Mouse (Mus musculus) urinary bladder, adult 18-20 months (tissue): ENCODE data around the gene Kpna4.

Experiments used
- DNase-seq, 2 experiments: peaks; one replicate each; pipeline ENCODE4 v3.0.0; 2022; ENCODE audit warnings: low spot score in 2 of 2, mixed read lengths in 2 of 2

Kpna4 gene

DNA sequence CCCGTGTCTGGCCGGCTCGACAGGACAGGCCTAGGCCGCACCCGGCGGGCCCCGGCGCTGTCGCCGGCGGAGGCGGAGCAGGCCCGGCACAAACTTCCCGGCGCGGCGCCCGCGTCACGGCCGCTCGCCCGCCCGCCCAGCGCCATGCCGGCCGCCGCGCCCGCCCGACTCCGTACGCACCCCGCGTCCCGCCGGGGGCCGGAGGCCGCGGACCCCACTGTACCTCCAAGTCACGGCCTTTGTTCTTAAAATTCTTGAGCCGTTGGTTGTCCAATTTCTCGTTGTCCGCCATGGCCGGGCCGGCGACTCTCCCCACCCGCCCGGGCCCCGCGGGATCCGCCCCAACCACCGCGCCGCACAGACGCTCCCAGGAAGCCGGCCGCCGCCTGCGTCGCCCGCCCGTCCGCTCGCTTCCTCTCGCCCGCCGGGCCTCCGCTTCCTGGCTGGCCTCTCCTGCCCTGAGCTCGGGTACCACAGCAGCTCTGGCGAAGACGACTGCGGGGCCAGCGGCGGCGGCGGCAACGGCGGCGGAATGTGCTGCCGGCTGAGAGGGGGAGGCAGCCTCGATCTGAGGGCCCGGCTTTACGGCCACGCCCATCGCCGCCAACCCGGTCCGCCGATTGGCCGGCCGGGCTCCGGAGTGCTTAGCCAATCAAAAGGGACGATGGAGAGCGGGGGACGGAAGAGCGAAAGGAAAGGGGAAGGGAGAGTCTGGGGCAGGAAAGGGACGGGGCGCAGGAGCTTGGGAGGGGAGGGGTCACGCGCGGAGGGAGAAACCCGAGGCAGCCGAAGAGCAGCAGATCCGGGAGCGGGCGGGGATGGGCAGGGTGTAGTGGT is at the start of gene Kpna4:
Gene Kpna4, minus strand, starts transcription at position 605 of the 837 bp plus-strand sequence.
- peak; percentile 85 to 92 for DNase-seq

DNA sequence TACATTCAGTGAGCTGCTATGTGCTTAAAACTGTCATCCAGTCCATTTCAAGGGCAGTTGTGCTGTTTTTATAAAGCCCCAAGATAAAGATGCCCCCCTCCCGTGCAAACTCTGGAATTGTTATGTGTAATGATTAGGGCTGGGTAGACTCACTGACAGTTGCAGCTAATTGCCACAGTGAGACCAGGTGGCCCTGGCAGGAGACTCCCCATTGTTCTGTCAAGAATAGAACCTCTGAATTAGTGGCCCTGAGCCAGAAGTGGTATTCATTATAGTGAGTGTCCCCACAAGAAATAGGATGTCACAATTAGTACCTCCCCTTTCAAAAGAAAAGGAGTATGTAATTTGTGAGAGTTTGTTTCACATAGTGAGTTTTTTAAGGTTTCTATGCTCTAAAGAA is 48.3 kb upstream of the Kpna4 start:
- DNase-seq: no peak

DNA sequence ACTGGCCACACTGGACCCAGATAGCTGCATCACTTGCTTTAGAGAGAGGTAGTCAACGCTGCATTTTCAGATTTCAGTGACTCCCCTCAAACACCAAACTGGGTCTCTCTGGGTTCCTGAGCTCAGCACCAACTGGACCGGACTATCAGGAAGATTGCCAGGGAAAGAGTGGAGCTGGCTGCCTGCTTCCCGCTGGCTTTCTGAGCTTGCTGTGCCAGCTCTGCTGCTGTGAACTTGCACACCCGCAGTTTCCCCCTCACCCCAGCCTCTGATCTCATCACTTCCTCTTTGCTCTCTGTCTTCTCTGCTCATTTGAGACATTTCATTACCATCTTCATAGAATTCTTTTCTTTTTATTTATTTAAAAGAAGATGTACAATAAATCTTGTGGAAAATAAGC is 44.2 kb upstream of the Kpna4 start:
- DNase-seq: no peak

DNA sequence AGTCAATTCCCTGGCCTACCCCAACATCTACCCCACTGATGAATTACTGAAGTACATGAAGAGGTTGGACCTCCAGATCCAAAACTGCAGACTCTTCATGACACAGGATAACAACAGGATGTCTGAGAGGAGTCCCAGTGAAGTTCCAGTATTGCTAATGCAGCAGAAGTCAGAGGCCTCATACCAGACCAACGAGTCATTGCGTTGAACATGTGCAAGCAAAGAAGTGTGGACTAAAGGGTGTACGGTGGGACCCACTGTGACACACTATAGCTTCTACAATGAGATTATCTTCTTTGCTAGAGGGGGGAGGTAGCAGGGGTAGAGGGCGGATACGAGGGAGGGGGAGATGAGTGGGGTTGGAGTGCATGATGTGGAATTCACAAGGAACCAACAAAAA is 42.9 kb upstream of the Kpna4 start:
- no peak for DNase-seq

DNA sequence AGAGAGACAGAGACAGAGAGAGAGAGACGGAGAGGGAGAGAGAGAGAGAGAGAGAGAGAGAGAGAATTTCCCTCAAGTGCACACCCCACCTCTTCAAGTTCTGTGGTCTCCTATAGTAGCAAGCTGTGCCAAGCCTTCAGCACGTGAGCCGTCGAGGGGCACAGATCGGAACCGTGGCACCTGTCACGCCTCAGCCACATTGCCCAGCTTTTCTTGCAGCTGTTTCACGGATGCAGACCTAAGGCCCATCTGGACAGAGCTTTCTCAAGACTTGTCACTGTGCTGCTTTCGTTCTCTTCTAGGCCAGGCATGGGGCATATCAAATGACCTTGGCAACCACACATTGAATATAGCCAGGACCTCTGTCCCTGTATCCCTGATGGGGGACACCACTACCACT is 41.8 kb upstream of the Kpna4 start:
- DNase-seq: no peak

DNA sequence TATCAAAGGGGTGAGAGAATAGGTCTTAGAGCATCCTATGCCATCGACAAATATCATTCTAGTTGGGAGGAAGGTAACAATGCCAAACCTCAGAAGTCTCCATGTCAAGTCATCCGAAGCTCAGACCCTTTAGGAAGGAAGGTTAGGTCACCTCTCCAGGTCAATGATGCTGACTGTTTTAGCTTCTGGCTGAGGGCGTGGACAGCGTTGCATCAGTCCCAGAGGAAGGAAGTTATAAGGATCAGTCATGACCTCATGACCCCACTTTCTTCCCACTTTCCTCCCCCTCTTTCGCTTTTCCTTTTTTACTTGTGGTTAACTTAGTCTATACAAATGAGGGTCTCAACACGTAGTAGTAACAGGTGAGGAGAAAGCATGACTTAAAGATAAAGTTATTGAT is 36.1 kb upstream of the Kpna4 start:
- DNase-seq: no peak

DNA sequence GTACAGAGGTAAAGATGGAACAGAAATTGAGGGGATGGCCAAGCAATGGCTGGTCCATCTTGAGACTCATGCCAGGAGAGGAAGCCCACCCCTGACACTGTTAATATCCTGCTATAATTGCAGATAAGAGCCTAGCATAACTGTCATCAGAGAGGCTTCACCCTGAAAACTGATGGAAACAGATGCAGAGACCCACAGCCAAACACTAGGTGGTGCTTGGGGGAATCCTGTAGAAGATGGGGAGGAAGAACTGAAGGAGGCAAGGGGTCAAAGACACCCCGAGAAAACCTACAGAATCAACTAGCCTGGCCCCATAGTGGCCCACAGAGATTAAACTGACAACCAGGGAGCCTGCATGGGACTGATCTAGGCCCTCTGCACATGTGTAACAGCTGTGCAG is 33.5 kb upstream of the Kpna4 start:
- DNase-seq: no peak

DNA sequence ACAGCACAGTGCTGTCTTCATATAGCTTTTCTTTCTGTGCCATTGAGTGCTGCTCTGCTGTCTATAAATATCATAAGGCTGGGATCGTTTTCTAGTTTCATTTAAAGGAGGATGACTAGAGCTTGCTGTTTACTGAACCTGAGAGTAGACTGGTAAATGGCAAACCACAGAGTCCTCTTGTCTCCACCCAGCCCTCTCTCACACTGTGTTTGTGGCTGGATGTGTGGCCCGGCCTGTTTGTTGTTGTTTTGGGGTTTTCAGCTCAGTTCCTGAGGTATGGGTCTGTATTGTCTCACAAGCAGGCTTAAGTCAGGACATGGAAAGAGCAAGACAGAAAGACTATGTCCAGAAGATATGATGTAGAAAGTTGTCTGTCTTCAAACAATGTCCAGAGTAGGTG is 32.6 kb upstream of the Kpna4 start:
- no peak for DNase-seq

DNA sequence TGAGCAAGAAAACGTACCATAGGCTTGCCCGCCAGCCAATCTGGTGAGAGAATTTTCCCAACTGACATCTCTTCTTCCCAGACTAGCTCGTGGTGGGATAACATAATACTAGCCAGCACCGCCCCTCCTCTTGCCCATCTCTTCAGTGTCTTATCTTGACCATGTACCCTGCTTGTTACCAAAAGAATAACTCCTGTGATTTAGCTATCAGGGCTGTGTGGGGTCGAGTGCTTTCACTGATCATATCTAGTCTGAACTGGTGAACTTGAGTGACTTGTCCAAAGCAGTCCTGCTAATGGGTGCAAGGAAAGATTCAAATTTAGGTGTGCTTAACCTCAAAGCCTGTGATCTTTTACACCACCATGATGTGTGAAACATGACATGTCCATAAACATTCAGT is 31.0 kb upstream of the Kpna4 start:
- DNase-seq: no peak

DNA sequence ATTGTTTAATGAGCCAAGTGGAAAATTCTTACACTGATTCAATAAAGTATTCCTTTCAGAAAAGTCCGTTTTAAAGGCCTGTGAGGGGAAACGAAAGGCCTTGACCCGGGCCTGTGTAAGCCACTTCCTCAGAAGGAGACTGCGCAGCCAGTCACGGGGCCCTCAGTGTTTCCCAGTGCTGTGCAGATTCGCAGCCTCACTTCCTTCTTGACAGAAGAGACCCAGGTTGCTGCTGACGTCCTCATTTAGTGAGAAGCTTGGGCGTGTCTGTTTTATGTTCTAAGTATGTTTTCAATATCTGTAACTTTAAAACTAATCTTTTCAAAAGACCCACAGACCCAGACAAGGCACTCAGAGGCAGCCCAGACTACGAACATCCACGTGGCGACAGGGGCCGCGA is 29.6 kb upstream of the Kpna4 start:
- DNase-seq: peak in 1 of 2 experiments; percentile 18

DNA sequence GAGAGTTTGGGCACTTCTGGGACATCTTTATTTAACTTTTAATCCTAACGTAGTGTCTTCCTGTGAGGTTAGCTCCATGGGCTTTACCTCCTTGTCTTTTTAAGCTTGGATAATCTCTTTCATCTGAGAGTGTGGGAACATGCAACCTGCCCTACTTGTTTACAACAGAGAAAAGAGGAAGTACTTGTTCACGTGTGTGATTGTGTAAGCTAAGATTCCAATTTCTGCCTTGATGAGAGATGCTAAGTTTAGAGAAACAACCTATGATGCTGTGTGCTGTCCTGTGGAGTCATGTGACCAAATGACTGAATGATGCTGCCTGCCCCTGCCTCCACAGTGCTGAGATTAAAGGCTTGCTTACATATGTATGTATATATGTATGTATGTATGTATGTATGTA is 27.8 kb upstream of the Kpna4 start:
- no peak for DNase-seq

DNA sequence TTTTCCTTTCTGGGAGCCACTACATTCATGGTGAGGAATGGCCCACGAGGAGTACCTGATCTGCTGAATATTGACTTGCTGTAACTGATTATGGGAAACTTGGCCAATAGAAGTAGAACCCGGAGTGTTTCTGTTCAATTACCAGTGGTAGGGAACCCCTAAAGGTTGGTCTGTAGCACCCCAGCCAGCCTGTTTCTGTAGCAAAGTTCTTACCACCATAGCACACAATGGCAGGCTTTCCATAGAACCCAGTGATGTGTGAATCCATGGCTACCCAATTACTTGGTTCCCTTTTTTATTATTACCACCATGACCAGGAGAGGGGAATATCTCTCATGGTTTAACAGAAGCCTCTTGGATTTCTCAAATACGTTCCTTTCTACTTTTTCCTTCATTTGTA is 24.0 kb upstream of the Kpna4 start:
- DNase-seq: no peak

DNA sequence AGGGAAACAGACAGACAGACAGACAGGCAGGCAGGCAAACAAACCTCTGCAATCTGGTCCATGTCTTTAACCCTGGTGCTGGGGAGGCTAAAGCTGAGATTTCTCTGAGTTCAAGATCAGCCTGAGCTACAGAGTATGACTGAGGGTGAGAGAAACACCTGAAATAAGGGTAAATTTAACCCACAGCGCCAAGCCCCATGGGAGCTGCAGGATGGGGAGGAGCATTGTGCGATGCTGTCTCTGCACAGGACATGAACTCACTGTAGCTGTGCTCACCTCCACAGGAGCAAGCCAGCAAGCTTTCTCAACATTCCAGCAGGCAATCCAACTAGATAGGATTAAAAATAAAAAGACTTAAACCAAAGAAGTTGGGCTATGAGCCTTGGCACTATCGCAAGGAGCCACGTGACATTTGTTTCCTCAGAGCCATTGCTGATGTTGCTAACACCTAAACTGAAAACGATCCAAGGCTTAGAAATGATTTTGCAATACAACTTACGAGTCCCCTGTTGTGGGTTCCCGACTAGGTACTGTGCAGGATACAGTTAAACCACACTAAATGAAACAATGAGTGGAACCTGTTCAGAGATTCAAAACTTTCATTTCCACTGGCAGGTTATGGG is 15.6 kb upstream of the Kpna4 start:
- no peak for DNase-seq

DNA sequence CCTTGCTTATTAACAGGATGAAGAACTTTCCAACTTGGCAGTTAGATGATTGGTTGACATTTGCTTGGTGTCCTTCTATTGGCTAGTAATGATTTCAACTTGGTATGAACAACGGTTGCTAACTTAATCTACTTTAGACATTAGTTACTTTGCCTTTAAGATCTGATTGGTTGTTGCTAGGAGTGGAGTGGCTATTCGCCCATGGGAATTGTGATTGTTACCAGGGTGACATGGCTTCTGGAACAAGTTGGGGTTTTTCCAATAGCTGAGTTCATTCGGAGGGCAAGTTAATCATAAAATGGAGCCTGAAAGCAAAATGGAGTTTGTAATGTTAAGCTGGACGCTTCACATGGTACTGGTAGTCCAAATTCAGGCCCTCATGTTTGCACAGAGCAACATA is 13.9 kb upstream of the Kpna4 start:
- DNase-seq: no peak

DNA sequence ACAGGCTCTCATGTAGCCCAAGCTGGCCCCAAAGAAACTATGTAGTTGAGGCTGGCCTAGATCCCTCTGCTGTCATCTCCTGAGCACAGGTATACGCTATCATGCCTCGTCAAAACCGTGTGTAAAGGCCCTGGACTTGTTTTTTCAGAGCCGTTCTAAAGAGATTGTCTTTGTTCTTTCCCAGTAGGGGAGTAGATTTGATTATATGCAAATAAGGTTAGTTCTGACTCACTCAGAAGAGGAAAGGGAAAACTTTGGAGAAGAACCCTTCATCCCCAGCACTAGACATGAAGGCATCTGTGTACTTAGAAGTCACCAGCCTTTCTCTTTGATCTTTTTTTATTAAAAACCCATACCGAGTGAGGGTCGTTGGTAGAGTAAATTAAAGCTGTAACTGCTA is 9.1 kb upstream of the Kpna4 start:
- no peak for DNase-seq

DNA sequence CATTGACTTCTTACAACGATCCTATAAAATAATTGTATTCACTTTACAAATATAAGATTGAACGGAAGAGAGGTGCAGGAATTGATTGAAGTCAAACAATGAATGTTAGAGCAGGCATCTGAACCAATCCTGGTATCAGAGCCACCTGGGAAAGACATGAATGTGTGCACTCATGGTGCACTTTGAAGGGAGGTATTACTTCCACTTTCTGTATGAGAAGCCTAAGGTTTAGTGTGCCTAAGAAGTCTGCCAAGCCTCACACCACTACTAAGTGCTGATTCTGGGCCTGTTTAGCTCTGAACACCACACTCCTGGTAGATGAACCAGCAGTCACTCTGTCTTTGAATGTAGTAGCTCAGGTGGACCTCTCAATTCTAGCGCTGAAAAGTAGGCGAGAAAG is 4.1 kb upstream of the Kpna4 start:
- no peak for DNase-seq

DNA sequence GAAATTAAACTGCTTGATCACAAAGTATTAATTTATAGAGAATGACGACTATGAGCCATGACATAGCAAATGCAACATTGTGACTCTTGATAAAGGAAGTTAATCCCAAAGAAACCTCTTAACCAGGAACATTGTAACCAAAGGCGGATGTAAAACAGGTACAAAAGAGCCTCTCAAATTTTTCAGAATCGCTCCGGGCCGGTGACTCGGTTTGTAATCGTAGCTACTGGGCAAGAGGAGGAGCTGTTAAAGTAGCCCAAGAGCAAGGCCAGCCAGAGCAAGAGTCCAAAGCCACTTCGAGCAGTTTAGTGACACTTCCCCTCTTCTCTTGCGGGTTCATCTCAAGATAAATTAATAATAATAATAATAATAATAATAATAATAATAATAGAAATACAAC is 780 bp upstream of the Kpna4 start:
- no peak for DNase-seq

DNA sequence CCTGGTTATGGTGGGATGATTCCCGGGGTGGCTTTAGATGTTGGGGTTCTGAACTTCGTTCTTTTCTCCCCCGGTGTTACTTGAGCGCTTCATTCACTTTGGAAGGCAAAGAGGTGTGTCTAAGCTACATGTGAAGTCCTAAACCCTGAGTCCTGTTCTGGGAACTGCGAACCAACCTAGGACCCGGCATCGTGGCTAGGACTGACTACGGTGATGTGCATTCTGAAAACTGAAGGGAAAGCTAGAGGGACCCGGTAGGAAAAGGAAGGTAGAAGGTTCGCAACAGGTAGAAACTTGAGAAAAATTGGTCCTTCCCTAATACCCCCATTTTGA is 399 bp upstream of the Kpna4 start:
- no peak for DNase-seq

DNA sequence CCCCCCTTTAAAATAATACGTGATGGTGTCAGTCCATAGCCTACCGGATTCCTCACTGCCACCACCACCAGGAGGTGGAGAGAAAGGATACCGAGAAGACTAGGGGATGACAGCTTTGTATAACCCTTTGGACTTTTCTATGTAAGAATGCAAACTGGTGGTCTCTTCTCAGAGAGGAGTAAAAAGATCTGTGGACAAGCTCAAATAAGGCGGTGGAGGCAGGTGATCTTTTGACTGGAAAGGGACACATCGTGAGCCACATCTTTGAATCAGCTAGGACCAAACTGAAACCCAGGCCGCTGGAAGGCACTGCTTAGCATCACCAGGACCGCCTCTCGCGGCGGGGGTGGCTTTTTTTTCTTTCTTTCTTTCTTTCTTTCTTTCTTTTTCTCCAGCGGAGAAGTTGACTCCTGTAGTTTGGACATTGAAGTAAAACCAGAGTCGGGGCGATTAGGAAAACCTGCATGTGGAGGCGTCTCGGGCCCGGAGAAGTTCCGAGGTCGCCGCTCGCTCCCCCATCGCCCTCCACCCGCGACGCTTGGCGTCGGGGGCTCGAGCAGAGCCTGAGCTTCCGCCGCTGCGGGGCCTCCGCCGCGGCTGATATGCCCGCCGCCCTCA is 913 bp downstream of the Kpna4 start:
- DNase-seq: no peak

DNA sequence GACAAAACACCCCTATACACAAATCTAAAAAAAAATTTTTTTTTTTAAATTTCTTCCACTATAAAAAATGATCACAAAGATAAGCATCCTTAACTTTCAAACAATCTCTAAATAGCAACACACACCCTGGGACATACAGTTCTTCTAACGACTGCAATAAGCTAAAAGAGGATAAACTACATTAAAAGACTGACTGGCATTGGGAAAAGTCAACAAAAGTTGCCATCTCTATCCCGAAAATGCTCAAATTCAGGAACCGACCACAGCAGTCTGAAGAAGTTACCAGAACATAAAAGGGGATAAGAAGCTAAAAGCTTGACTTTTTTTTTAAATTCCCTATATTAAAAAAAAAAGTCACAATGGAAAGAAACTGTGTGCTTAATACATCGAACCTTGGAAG is 1.5 kb downstream of the Kpna4 start:
- no peak for DNase-seq

DNA sequence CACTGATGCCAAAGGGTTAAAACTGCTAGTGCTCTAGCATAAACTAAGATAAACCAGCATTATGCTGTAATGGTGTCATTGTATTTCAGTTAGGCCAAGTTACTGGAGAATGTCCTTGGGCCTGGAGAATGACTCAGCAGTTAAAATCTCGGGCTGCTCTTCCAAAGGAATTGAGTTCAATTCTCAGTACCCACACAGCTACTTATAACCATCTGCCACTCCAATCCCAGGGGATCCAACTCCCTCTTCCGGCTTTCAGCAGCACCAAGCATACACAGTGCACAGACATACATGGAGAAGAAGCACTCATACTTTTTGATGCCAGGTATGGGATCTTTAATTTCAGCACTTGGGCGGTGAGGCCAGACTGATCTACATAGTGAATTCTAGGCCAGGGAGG is 8.1 kb downstream of the Kpna4 start:
- DNase-seq: no peak

DNA sequence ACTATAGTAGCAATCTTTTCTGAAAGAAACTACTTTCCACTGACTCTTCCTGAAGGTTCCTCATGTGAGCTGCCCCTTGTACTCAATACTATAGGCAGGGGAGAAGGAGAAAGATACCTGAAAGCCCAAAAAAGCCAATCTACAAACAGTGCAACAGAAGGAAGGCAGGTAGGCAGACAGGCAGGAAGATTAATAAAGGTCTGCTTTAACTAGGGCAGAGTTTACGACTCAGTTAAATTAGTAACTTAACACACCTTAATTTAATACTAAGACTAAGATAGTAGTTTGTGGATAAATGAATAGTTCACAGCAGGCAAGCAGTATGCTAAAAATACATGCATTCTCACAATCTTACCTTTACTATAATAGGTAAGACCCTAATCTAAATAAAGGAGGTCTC is 12.2 kb downstream of the Kpna4 start:
- no peak for DNase-seq

DNA sequence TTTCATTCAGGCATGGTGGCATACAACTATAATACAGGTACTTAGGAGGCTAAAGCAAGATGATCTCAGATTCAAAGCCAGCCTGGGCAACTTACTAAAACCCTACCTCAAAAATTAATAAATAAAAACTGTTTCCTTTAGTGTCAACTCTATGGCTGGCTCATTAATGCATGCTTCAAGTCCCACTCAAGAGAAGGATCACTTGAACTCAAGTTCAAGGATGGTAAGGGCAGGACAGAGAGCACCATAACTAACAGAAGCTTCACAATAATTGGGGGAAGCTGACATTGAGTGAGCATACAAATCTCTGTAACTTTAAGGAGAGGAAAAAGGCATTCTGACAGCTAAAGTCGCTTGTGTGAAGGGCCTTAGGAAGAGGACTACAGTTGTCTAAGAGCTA is 13.0 kb downstream of the Kpna4 start:
- no peak for DNase-seq
